Mouse (Mus musculus): ENCODE results near the gene Tor2a.

The Tor2a gene

DNA sequence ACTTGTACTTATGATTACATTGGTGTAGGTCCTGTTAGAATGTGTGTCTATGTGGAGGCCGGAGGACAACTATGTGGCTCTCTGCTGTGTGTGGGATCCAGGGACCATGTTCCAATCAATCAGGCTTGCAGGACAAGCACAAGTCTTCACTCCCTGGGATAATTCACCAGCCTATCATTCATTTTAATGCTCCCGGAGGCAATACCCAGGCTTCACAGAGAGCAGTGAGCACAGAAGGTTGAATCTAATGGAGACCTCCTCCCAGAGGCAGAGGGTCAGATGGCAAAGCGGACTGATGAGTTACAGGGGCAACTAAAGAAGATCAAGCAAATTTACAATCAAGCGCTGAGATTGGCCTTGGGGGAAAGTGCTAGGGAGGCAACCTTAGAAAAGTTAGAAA lies 27.5 kb upstream of the Tor2a start:
- DNase-seq (ENCODE audit: low spot score), result no peak

DNA sequence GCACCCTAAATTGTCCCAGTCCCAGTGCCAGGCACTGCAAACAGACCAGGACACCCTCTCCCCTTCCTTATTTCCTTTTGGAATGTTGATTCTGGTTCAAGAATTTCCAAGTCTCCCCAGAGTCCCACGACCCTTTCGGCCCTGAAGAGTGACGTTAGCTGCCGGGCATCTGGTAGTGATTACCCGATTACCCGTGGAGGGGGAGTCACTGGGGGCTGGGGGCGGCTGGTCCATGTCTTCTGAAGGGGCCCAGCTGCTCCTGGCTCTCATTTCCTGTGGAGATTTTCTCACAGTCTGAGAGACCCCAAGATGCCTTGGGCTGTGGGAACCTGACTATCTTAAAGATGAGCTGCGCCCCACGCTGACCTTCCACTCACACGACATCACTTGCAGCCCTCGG lies 26.2 kb upstream of the Tor2a start:
- no peak for DNase-seq (ENCODE audit: low spot score)

DNA sequence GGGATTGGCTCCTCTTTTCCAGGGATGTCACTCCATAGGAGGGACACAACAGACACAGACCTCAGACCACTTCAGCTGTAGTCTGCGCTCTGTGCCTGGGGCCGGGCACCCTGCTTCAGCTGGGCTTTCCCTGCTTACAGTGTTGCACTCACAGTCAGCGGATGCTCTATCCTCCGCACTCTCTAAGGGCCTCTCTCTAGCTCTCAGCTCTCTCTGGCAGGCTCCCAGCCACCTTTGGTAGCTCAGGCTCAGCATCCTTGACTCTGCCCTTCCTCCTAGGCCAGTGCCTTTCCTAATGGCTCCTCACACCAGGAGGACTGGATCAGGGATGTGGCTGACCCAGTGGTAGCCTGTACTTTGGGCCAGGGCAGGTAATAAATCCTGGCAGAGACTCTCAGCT lies 25.1 kb upstream of the Tor2a start:
- no peak for DNase-seq (ENCODE audit: low spot score)

DNA sequence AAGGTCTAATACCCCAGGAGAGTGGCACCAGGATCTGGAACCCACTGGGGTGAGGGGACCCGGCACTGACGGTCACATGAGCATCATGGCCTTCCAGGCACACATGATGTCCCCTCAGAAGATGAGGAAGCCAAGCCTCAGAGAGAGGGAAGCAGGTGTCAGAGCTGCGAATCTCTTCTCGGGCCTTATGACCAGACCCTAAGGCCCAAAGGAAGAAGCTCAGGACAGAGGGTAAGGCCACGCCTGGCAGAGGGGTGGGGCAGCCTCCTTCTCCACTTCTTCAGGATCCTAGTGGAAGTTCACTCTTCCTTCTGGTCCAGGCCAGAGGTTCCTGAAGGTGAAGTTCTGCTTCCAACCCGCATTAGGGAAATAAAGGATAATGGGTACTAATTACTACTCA lies 24.3 kb upstream of the Tor2a start:
- no peak for DNase-seq (ENCODE audit: low spot score)

DNA sequence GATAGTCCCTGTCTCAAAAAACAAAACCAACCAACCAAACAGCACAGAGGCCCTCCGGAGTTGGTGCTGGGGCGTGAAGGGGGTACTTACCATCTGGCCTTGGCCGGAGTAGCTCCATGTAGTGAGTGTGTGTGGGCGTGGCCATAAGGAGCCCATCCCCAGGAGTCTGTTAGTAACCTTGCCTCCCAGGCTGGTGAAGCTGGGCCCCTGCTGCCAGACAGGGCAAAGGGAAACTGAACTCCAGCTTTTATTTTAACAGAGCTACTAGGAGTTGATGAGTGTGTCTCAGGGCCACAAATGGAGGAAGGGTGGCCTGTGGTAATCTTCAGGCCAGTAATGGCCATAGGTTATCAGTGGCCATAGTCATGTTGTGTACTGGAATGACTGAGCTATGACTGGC lies 22.6 kb upstream of the Tor2a start:
- DNase-seq (ENCODE audit: low spot score), result no peak

DNA sequence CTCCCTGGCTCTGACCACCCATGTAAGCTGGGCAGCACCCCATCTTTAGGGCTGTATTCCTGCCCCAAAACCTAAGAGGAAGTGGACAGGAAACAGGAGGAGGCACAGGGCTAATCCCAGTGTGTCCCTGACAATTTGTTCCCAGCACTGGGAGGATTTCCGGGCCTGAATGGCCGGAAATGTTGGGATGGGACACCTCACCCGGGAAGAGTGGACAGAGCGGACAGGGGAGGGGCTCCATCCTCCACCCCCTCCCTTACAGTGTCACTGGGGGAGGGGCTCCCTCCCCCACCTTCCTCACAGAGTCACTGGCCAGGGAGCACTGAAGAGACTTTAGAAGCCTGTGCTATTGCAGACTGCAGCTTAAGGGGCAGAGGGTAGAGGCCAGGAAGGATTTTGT lies 22.1 kb upstream of the Tor2a start:
- no peak for DNase-seq (ENCODE audit: low spot score)

DNA sequence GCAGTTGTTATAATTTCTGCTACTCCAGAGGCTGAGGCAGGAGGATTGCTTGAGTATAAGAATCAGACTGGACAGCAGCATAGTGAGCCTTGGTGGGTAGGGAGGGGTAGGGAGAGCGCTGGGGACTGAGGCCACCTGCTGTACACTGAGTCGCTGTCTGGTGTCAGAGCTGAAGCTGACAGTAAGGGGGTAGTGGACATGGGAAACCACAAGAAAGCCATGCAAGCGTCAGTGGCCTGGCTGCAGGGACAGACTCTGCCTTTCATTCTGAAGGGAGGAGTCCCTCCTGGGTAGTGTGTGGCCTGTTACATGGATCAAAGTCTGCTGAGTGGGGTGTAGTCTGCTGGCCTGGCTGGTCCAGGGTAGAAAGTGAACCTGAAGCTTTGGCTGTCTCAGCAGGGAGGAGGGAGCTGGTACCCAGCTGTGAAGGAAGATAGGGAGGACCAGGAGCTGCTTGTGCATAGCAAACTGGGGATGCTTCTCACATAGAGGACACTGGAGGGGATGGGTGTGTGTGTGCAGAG lies 20.7 kb upstream of the Tor2a start:
- DNase-seq (ENCODE audit: low spot score), result no peak

DNA sequence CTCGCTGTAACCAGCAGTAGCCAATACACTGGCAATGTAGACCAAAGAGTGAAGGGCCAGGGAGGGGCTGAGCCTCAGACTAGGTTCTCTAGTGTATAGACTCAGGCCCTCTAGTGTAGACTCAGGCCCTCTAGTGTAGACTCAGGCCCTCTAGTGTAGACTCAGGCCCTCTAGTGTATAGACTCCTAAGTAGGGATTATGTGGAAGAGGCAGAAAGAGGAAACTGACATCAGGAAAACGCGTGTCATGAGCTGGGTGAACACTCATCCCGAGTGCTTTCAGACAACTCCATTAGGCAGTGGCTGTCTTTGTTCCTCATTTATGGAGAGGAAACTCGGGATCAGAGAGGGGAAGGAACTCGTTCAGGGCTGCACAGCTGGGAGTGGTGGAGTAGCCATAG lies 20.0 kb upstream of the Tor2a start:
- no peak for DNase-seq (ENCODE audit: low spot score)

DNA sequence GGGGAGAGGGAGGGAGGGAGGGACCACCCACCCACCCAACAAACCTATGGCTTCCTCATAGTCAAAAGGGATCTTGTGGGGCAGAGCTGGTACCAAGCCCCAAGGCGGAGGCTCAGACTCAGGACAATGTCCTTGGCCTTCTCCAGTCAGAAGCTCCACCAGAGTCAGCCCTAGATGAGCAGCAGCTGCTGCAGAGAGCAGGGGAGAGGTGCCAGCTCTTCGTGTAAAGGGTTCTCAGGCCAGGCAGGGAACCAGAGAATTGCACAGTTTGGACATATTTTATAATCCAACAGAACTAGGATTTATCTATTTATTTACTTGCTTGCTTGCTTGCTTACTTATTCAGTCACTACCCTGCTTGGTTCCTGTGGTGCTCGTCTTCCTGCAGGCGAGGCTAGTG lies 17.7 kb upstream of the Tor2a start:
- DNase-seq (ENCODE audit: low spot score), result no peak

DNA sequence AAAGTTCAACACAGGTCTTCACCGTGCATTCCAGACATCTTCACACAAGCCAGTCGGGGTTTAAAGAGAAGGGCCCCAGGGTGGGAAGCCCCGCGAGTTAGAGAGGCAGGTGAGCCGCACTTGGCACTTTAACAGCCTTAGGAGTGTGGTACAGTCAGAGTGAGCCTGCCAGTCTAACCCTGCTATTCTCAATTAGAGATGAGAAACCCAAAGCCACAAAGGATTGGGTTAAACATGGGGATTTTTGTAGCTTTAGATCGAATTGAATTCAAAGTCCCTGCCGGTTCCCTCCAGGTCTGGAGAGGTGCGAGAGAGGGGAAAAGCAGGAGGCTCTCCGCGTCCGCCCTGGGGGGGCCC lies 16.1 kb upstream of the Tor2a start, which contains the start of gene 6330409D20Rik:
Gene 6330409D20Rik, minus strand, starts transcription at position 101 of the 357 bp plus-strand sequence.
- DNase-seq (ENCODE audit: low spot score), result no peak

DNA sequence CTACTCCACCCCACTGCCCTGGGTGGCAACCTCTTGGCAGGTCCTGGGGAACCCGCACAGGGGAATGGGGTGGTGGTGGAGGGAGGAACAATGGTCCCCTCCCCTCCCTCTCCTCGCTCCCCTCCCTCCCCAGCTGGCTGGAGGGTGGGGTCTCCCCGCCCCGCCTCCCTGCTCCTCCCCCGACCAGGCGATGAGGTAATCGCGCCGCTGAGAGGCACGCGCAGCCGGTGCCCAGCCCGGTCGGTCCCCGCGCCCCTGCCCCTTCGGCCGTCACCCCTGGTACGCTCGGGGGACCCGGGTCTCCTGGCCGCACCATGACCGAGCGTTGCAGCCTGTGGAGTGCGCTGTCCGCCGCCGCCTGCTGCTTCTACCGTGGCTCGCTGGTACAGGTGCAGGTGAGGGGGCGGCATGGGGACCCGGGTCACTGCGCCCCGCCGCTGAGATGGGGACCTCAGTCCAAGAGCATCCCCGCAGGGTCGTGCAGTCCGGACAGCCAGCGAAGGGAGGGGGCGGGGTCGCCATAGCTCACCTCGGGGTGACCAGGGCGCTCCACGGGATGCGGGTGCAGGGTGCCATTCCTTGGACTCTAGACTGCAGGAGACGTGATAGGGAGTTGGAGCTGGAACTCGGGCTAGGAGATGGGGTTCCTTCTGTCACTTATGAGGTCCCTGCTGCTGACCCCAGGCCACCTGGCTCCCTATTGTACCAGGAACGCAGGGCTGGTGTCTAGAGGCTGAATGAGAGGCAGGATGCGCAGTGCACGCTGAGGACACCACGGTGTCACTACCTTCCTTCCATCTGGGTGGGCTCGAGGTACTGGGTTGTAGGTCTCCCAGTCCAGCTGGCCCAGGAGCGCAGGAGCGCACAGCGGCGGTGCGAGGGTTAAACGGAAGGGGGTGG lies 15.5 kb upstream of the Tor2a start:
- DNase-seq (ENCODE audit: low spot score), result peak; percentile 48

DNA sequence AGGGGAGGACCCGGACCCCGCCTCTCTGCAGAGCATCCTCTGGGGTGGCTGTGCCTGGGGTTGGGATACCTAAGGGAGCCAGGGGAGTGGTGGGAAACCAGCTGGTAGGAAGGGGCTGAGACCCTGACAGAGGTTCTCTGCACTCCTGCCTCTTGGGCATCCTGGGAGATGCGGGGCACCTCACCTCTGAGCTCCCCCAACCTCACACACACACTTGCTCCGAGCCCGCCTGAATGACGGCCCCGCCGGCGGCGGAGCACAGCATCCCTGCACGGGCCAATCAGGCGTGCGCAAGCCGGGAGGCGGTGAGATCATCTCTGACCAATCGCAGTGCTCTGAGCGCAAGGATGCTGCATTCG lies 14.9 kb upstream of the Tor2a start:
- no peak for DNase-seq (ENCODE audit: low spot score)

DNA sequence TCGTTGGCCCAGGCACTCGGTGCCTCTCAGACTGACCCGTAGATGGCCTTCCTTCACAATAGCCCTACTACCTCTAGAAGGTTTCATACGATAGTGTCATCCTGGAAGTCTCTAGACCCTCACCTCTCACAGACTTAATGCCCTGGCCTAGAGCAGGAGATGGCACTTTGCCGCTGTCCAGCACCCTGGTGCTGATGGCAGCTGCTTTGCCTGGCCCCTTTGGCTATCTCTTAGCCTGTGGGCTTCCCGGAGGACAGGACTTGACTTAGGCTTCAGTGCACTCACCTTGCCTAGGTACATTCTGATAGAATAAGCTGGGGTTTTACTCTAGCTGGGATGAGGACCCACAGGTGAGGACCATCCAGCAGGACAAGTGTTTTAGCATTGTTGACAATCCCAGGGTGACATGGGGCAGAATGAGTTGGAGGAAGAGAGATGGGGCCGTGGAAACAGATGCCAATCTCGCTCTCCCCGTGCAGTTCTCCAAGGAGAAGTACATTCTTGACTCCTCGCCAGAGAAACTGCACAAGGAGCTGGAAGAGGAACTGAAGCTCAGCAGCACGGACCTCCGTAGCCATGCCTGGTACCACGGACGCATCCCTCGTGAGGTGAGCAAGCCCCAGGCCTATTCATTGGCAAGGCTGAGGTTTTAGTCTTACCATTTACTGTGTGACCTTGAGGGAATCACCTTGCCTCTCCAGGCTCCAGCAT lies 12.6 kb upstream of the Tor2a start:
- DNase-seq (ENCODE audit: low spot score), result no peak

DNA sequence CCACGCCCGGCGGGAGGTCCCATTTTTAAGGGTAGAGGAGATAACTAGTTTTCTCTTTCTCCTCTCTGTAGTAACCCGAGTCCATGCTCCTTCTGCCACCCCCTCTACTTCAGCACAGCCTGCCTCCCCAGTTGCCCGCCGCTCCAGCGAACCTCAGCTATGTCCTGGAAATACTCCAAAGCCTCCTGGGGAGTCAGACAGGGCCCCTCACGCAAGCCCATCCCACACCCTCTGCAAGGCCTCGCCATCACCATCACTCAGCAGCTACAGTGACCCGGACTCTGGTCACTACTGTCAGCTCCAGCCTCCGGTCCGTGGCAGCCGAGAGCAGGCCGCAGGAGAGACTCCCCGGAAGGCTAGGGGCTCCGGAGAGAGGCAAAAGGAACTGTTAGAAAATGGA lies 8.0 kb upstream of the Tor2a start:
- no peak for DNase-seq (ENCODE audit: low spot score)

DNA sequence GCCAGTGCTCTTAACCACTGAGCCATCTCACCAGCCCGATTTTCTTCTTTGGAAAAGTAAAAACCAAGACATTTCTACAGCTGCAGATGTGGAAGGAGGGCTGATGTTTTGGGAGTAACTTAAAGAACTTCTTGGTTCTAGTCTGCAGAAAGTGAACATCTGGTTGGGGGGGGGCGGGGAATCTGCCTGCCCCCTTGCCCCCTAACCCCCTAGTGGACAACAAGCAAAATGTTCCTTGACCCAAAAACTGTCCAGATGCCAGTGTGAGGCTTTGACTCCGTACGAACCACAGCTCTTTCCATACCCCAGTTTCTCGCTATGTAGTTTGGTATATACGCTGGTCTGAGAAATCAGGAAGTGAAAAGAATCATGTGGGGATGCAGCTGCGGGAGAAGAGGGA lies 6.8 kb upstream of the Tor2a start:
- DNase-seq (ENCODE audit: low spot score), result no peak

DNA sequence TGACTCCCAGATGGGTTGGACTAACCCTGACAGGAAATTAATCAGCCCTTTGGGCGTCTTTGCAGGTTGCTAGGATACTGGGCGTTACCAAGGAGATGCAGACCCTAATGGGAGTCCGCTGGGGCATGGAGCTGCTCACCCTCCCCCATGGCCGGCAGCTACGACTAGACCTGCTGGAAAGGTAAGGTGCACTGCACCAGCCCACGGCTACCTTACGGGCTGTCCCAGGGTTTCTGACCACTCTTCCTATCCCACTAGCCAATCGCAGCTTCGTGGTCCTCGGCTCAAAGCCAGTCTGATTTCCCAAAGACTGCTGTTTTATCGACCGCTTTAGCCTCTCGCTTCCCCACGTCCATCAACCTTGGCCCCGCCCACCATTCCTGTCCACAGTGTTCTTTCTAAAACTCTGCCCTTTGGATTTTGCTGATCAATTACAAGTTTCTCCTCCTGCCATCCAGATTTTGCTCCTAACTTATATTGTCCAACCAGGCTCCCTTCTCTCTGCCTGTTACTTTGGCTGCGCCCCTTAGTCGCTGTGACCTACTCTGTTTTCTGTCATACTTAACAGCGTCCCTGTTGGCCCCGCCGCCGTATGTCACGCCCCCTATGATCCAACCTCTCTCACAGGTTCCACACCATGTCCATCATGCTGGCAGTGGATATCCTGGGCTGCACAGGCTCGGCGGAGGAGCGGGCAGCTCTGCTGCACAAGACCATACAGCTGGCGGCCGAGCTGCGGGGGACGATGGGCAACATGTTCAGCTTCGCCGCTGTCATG lies 6.0 kb upstream of the Tor2a start:
- DNase-seq (ENCODE audit: low spot score), result peak; percentile 73

DNA sequence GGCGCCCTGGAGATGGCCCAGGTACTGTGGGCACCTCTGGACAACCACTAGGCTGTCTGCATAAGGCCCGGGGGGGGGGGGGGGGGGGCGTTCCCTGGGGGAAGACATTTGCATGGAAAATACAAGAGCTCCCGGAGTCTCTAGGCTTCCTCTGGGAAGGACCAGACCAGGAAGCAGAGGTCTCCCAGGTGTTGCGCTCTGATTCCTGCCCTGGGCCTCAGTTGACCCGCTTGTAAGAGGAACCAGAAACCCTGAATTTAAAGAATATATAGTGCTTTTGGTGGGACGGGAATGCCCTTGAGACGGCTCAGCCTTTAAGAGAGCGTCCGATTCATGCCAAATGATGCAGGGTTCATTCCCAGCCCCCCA lies 5.4 kb upstream of the Tor2a start:
- DNase-seq (ENCODE audit: low spot score), result no peak

DNA sequence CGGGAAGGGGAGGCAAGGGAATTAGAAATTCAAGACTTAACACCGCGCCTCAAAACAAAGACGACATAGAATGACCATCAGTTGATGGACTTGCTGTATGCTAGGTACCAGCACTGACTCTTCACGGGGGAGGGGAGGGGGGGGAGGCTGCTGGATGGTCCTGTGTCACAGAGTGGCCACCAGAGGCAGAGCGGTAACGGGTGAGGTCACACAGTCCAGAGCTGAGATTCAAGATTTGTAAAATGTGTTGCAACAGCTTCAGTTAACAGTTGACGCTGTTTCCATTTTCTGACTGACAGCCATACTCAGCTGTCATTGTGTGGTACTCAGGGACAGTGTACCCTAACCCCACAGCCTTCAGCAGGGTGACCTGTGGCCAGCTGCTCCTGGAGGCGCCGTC lies 4.9 kb upstream of the Tor2a start:
- no peak for DNase-seq (ENCODE audit: low spot score)

DNA sequence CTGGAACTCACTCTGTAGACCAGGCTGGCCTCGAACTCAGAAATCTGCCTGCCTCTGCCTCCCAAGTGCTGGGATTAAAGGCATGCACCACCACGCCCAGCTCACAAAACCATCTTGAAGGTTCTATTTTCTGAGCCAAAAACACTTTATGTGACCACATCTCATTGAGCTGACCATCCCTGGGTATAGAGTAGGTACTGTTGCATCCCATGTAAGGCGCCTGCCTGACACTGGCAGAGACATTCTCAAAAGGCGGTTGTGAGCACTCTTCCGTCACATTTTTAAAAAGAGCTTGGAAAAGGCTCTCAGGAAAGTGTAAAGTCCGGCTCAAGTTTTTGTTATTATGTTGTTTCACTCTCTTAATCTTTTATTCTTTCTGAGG lies 369 bp upstream of the Tor2a start:
- DNase-seq (ENCODE audit: low spot score), result no peak

DNA sequence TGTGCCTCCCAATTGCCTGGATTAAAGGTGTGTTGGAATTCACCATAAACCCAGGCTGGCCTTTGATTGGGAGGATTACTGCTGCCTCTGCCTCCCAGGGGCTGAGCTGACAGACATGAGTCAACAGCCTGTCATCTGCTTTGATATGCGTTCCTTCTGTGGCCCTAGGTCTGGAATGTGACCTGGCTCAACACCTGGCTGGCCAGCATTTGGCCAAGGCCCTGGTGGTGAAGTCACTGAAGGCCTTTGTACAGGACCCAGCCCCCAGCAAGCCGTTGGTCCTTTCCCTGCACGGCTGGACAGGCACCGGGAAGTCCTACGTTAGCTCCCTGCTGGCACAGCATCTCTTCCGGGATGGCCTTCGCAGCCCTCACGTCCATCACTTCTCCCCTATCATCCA lies 1.5 kb downstream of the Tor2a start:
- no peak for DNase-seq (ENCODE audit: low spot score)

DNA sequence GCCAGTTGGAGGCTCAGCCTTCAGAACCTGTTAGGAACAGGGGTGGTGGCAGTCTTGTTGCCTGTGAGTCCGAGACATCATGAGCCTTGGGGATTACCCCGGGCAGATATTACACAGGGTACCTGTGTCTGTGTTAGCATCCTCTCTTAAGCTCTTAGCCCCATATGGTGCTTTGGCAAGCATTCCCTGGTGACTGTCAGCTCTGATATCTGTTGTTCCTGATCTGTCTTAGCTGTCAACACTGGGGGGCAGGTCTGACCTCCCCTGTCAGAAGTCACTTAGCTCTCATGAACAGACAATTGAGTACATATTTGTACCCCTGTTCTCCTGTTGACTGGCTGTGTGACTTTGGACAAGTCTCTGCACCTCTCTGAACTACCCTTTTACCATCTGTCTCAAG lies 2.0 kb downstream of the Tor2a start:
- no peak for DNase-seq (ENCODE audit: low spot score)

DNA sequence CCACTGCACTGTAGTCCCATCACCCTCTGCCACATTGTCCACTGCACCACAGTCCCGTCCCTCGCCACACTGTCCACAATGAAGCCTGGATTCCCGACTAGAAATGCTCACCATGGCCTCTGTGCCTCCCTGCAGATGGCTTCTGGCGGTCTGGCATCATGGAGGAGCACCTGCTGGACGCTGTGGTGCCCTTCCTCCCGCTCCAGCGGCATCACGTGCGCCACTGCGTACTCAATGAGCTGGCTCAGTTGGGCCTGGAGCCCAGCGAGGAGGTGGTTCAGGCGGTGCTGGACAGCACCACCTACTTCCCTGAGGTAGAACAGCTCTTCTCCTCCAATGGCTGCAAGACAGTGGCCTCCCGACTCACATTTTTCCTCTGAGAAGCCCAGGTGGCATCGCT lies 4.3 kb downstream of the Tor2a start:
- no peak for DNase-seq (ENCODE audit: low spot score)

DNA sequence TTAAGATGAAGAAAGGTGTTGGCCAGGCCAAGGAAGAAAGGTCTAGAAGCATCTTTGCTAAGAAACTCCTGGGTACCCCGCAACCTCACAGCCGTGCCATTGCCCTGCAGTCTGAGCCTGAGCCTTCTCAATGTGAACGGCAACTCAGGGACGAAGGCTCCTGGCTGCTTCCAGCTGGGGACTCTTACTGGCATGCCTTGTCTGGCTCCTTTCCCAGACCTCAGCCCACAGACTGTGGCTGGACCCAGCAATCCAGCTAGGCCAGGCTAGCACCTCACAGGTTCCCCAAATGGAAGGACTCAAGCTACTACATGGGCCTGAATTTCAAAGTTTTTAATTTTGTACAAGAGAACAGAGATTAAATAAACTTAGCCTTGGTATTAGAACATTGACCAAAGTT lies 4.8 kb downstream of the Tor2a start:
- no peak for DNase-seq (ENCODE audit: low spot score)
